Mouse (Mus musculus) bone marrow macrophage, adult 2 months (primary cell): ENCODE measurements at regions not wholly inside any gene's neighbourhood (a gene's known extent, or its start where the extent isn't known, plus 50 kb on each side); places are given as distances from the start of the nearest gene placed in this dataset.

Experiments
- CTCF ChIP-seq: IDR thresholded peaks from 2 replicates; pipeline ENCODE4 v1.5.1; 2012; ENCODE audit warnings: low read depth, mild to moderate bottlenecking, low read length, moderate library complexity
- POLR2A ChIP-seq: IDR thresholded peaks from 2 replicates; pipeline ENCODE4 v1.6.1; 2012; ENCODE audit warnings: mild to moderate bottlenecking, low read depth, low read length, borderline replicate concordance

GRCm38 (mm10) chr4:35359376-35359775 is 133.4 kb upstream of the C9orf72 start:
- TF ChIP-seq POLR2A (no peak), CTCF (no peak)
